Mouse (Mus musculus) activated CD4-positive, CD25-positive, alpha-beta regulatory T cell, adult 4 months (primary cell): ENCODE results near the gene Treml2. TPM values are rescaled to one million over a fixed set of nuclear protein-coding genes. Genes with fewer than 3 reads are reported as not detected.
"Not testable (repeated sequence)": the region's sequence is repeated elsewhere in the genome, so short reads cannot be mapped to it uniquely, and the experiment has no call there.

Source experiments
- ATAC-seq: one replicate; pipeline ENCODE4 v1.8.0; 2017
- polyA plus RNA-seq, 2 experiments: library from polyadenylated mRNA; unstranded; fragments of 100-300 nt; shearing (Covaris generic); gene quantifications; one replicate each; pipeline ENCODE4 v1.2.1; 2017

Gene Treml2
- polyA plus RNA-seq, 2 experiments from 2014 or later, result 16.1 to 17.1 TPM

DNA sequence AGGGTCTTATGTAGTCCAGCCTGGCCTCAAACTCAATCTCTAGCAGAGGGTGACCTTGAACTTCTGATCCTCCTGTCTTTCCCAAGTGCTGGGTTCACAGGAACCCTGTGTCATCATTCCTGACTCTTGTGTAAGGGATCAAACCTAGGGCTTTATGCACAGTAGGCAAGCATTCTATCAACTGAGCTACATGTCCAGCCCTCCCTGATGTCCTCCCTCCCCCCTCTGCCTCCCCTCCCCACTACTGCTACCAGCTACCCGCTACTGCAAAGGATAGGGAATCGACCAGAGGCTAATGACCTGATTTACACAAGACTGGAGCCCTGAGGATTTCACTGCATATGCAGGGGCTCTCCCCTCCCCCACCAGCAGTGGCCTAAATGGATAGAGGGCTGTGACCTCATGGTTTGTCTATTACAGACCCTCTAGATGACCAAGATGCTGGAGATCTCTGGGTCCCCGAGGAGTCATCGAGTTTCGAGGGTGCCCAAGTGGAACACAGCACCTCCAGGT, 51.4 kb downstream of the Treml2 start:
- ATAC-seq, result no peak

DNA sequence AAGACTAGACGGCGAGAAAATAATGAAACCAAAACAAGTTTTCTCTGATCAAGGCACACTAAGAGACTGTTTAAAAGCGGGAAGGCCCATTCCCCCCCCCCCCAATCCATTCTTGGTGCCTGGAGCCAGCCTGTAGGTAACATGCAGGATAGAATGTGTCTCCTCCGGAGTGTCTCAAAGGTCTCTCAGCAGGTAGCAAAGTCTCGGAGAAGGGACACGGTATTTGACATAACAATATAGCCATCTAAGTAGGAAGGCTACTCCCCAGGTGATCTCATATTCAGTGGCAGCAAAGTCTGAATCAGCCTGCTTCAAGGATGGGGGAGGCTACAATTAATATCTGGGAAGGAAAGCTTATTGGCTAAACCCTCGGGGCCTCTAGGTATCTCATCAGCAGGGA, 53.7 kb downstream of the Treml2 start:
- ATAC-seq, result not testable (repeated sequence)

DNA sequence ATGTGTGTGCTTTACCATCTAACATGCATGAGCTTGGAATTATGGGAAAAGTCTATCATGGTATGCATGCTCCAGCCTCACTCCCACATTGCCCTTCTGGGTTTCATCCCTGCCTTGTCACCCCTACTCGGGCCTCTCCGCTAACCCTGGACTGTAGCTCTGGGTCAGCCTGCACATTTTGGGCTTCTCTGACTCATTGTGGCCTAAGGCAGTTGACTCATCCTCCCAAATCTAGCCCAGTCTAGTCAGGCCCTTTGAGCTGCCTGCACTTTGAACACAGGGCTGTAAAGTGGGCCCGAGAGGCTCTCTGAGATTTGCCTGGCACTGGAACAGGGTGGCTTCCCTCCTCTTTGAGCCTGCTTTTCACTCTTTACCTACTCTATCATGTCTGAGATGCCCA, 56.5 kb downstream of the Treml2 start:
- ATAC-seq, result no peak

DNA sequence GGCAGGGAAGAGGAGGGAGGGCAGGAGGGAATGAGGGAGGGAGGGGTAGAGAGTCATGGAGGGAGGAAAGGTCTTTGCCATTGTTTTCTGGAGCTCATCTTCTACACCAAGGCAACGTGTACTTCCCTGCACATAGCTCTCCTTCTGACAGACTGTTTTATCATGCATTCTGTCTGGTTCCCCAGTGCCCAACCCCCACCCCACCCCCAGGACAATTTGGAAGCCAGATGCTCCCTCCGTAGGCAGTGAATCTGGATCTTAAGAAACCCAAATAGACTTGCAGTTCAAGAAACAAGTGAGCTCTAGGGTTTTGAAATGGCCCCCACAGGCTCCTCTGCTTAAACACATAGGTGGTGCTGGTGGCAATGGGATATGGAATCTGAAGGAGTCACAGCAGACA, 58.6 kb downstream of the Treml2 start:
- ATAC-seq, result no peak

DNA sequence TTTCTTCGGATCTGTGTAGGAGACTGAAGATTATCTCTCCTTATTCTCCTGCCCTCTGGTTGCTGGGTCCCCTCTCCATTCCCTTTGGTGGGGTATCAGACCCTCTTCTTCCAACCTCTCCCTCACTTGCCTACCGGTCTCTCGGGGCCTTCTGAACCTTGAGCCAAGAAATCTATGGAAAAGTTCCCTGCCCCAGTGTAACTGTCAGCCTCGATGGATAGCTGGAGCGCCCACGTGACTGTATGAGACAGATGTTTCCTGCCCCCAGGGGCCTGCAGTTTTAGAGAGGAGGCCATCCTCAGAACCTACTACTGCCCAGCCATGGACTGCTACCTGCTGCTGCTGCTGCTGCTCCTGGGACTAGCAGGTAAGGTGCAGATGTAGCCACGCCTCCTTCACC, 60.3 kb downstream of the Treml2 start, which contains the start of gene Treml1:
TSS of gene Treml1 (plus strand) at position 301 of the 400 bp plus-strand sequence.
- no peak for ATAC-seq

DNA sequence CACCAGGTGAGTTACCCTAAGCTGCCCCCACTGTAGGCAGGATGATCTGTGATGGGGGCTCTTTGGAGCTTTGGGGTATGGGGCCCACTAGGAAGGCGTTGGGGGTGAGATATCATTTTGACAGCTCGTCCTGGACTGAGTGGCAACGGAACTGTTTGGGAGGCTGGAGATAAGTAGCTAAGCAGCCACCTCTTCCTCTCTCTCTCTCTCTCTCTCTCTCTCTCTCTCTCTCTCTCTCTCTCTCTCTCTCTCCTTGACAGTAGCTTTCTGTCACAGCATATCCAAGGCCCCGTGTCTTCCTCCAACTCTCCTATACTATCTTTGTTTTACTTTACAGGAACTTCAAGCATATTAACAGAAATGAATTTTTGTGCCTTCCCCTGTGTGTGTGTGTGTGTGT, 61.2 kb downstream of the Treml2 start:
- no peak for ATAC-seq

Other genes with a start within 250 kb of the Treml2 start
- not detected for gene 1700067P10Rik, start 210.2 kb upstream of the Treml2 start, polyA plus RNA-seq
- gene 9830107B12Rik, start 153.2 kb upstream of the Treml2 start, polyA plus RNA-seq, result not detected
- not detected for gene A530064D06Rik, start 132.2 kb upstream of the Treml2 start, polyA plus RNA-seq
- gene Trem1, start 66.7 kb upstream of the Treml2 start, polyA plus RNA-seq, result not detected
- not detected for gene Trem3, start 51.7 kb upstream of the Treml2 start, polyA plus RNA-seq
- under 1 TPM in 1 of 2 experiments, not detected in 1; 0.37 TPM for gene Treml4, start 35.2 kb upstream of the Treml2 start, polyA plus RNA-seq
- gene B430306N03Rik, start 16.6 kb downstream of the Treml2 start, polyA plus RNA-seq, result 1 to 10 TPM in 1 of 2 experiments, under 1 TPM in 1; 0.60 to 1.2 TPM
- gene Trem2, start 46.9 kb downstream of the Treml2 start, polyA plus RNA-seq, result not detected
- not detected for gene Treml1, start 60.4 kb downstream of the Treml2 start, polyA plus RNA-seq
- gene Nfya, start 110.4 kb downstream of the Treml2 start, polyA plus RNA-seq, result 10 to 100 TPM in 1 of 2 experiments, 1 to 10 TPM in 1; 9.6 to 11.9 TPM
- 10 to 100 TPM; 80.8 to 86.1 TPM for gene Oard1, start 110.5 kb downstream of the Treml2 start, polyA plus RNA-seq
- gene Apobec2, start 133.4 kb downstream of the Treml2 start, polyA plus RNA-seq, result 1 to 10 TPM; 2.8 to 3.0 TPM
- 1 to 10 TPM in 1 of 2 experiments, not detected in 1; 3.6 TPM for gene Tspo2, start 152.0 kb downstream of the Treml2 start, polyA plus RNA-seq
- 10 to 100 TPM; 19.0 to 19.1 TPM for gene Unc5cl, start 155.4 kb downstream of the Treml2 start, polyA plus RNA-seq